Mouse (Mus musculus) limb, embryonic 10.5 days (tissue): ENCODE measurements around the gene Nat10. TPM values are rescaled to one million over a fixed set of nuclear protein-coding genes. Genes with fewer than 3 reads are reported as not detected.

Experiments
- DNase-seq: peaks from one replicate; pipeline ENCODE4 v3.0.0-alpha.2; 2017; ENCODE audit warnings: low spot score
- H3K27ac ChIP-seq: fragments of 300-500 bp; sonication (generic); 2 replicates; pipeline ENCODE4 v1.5.1; 2016; ENCODE audit warnings: mild to moderate bottlenecking
- H3K27me3 ChIP-seq: fragments of 300-500 bp; sonication (generic); 2 replicates; pipeline ENCODE4 v1.6.1; 2016; ENCODE audit warnings: low read depth, mild to moderate bottlenecking; ENCODE audit not compliant: poor library complexity, severe bottlenecking
- H3K36me3 ChIP-seq: fragments of 300-500 bp; sonication (generic); 2 replicates; pipeline ENCODE4 v1.6.1; 2016; ENCODE audit warnings: mild to moderate bottlenecking, moderate library complexity
- H3K4me1 ChIP-seq: fragments of 300-500 bp; sonication (generic); 2 replicates; pipeline ENCODE4 v1.6.1; 2016
- H3K4me3 ChIP-seq: fragments of 300-500 bp; sonication (generic); 2 replicates; pipeline ENCODE4 v1.5.1; 2016; ENCODE audit warnings: mild to moderate bottlenecking, moderate library complexity
- H3K9me3 ChIP-seq: fragments of 300-500 bp; sonication (generic); replicated peaks from 2 replicates; pipeline ENCODE4 v1.6.1; 2016; ENCODE audit warnings: mild to moderate bottlenecking
- WGBS: fragments of 180-500 bp; shearing (Covaris S2); methylation state at CpG from one replicate; pipeline ENCODE4 v1.1.7; 2016; 5-methylcytosine and 5-hydroxymethylcytosine counted together
- polyA plus RNA-seq: library from polyadenylated mRNA; unstranded; fragments of >200 nt; fragmentation: Nextera tagmentation; extraction: Ambion mirVana; gene quantifications from 2 replicates; pipeline ENCODE4 v1.2.1, GENCODE M21; 2016

Gene Nat10
- 34.7 and 43.3 TPM in 2 replicates for polyA plus RNA-seq

GRCm38 (mm10) chr2:103760906-103761716 is at the start of gene Nat10:
Gene Nat10, minus strand, starts transcription at chr2:103761270.
- H3K36me3 ChIP-seq = peaks cover 31% of the 10 kb centered on the region
- H3K27me3 ChIP-seq = no peaks in the 10 kb centered on the region
- peak; percentile 98 for DNase-seq
- H3K4me3 ChIP-seq = peak within 1 kb of the TSS; percentile 83
- peak within 1 kb of the TSS; percentile 78 for H3K27ac ChIP-seq
- peaks cover 15% of the 10 kb centered on the region for H3K4me1 ChIP-seq
- H3K9me3 ChIP-seq = no peaks in the 10 kb centered on the region
- under 1% methylated on average over 47 of the region's 47 CpGs for WGBS

GRCm38 (mm10) chr2:103810412-103810811 is 49.3 kb upstream of the Nat10 start:
- Histone ChIP-seq H3K27ac (no peak overlapping the region), H3K36me3 (no peaks in the 10 kb centered on the region), H3K9me3 (no peaks in the 10 kb centered on the region), H3K27me3 (no peaks in the 10 kb centered on the region), H3K4me3 (no peak overlapping the region), H3K4me1 (no peaks in the 10 kb centered on the region)
- 90% methylated on average over 6 of the region's 6 CpGs for WGBS
- DNase-seq = no peak

- no peak for DNase-seq
- no peaks in the 10 kb centered on the region for H3K9me3 ChIP-seq
- no peaks in the 10 kb centered on the region for H3K27me3 ChIP-seq
- no peak overlapping the region for H3K4me3 ChIP-seq
- no peaks in the 10 kb centered on the region for H3K36me3 ChIP-seq
- no peak overlapping the region for H3K27ac ChIP-seq
- peaks cover 3% of the 10 kb centered on the region; the same call in 1 of the 2 replicates for H3K4me1 ChIP-seq
These were observed 47.4 kb upstream of the Nat10 start for GRCm38 (mm10) chr2:103808466-103808865.

GRCm38 (mm10) chr2:103803770-103804530 is 42.9 kb upstream of the Nat10 start:
- 90% methylated on average over 5 of the region's 5 CpGs for WGBS
- Histone ChIP-seq H3K27ac (no peak overlapping the region), H3K4me3 (no peak overlapping the region), H3K9me3 (no peaks in the 10 kb centered on the region), H3K4me1 (peaks cover 3% of the 10 kb centered on the region; the same call in 1 of the 2 replicates), H3K36me3 (no peaks in the 10 kb centered on the region), H3K27me3 (no peaks in the 10 kb centered on the region)
- no peak for DNase-seq

GRCm38 (mm10) chr2:103802422-103802821 is 41.4 kb upstream of the Nat10 start:
- DNase-seq = no peak
- Histone ChIP-seq H3K4me3 (no peak overlapping the region), H3K27me3 (no peaks in the 10 kb centered on the region), H3K27ac (no peak overlapping the region), H3K9me3 (no peaks in the 10 kb centered on the region), H3K4me1 (peaks cover 15% of the 10 kb centered on the region), H3K36me3 (no peaks in the 10 kb centered on the region)
- WGBS = 88% methylated on average over 1 of the region's 1 CpGs

GRCm38 (mm10) chr2:103797491-103798009 is 36.5 kb upstream of the Nat10 start, which contains the start of gene Caprin1:
Gene Caprin1, minus strand, starts transcription at chr2:103797649.
- no peaks in the 10 kb centered on the region for H3K9me3 ChIP-seq
- H3K36me3 ChIP-seq = peaks cover 28% of the 10 kb centered on the region
- peak within 1 kb of the TSS; percentile 82 for H3K4me3 ChIP-seq
- H3K27me3 ChIP-seq = no peaks in the 10 kb centered on the region
- peak within 1 kb of the TSS; percentile 100 for H3K27ac ChIP-seq
- WGBS = under 1% methylated on average over 31 of the region's 33 CpGs
- H3K4me1 ChIP-seq = peaks cover 24% of the 10 kb centered on the region
- peak; percentile 96 for DNase-seq

- H3K27me3 ChIP-seq = no peaks in the 10 kb centered on the region
- DNase-seq = peak; percentile 92
- H3K36me3 ChIP-seq = peaks cover 34% of the 10 kb centered on the region
- WGBS = under 1% methylated on average over 68 of the region's 72 CpGs
- peaks cover 24% of the 10 kb centered on the region for H3K4me1 ChIP-seq
- no peaks in the 10 kb centered on the region for H3K9me3 ChIP-seq
- H3K4me3 ChIP-seq = peak overlapping the region; percentile 82
- H3K27ac ChIP-seq = peak overlapping the region; percentile 100
These were observed 35.9 kb upstream of the Nat10 start for GRCm38 (mm10) chr2:103796861-103797466.

- Histone ChIP-seq H3K36me3 (peaks cover 40% of the 10 kb centered on the region), H3K4me3 (peak overlapping the region; percentile 82), H3K9me3 (no peaks in the 10 kb centered on the region), H3K27ac (peak overlapping the region; percentile 100), H3K27me3 (no peaks in the 10 kb centered on the region), H3K4me1 (peaks cover 24% of the 10 kb centered on the region)
- WGBS = under 1% methylated on average over 42 of the region's 42 CpGs
- DNase-seq = peak; percentile 83
These were observed 35.3 kb upstream of the Nat10 start for GRCm38 (mm10) chr2:103796211-103796860.

GRCm38 (mm10) chr2:103795843-103796210 is 34.8 kb upstream of the Nat10 start:
- Histone ChIP-seq H3K27me3 (no peaks in the 10 kb centered on the region), H3K36me3 (peaks cover 45% of the 10 kb centered on the region), H3K4me3 (peak overlapping the region; percentile 82), H3K27ac (peak overlapping the region; percentile 100), H3K4me1 (peaks cover 24% of the 10 kb centered on the region), H3K9me3 (no peaks in the 10 kb centered on the region)
- 2% methylated on average over 11 of the region's 11 CpGs for WGBS
- peak; percentile 84 for DNase-seq

GRCm38 (mm10) chr2:103792009-103792408 is 30.9 kb upstream of the Nat10 start:
- WGBS = 96% methylated on average over 1 of the region's 1 CpGs
- Histone ChIP-seq H3K4me1 (peaks cover 12% of the 10 kb centered on the region), H3K27ac (no peak overlapping the region), H3K27me3 (no peaks in the 10 kb centered on the region), H3K9me3 (no peaks in the 10 kb centered on the region), H3K36me3 (peaks cover 82% of the 10 kb centered on the region), H3K4me3 (no peak overlapping the region)
- no peak for DNase-seq

GRCm38 (mm10) chr2:103785735-103786134 is 24.7 kb upstream of the Nat10 start:
- peaks cover 96% of the 10 kb centered on the region for H3K36me3 ChIP-seq
- no peak overlapping the region for H3K4me3 ChIP-seq
- no peaks in the 10 kb centered on the region for H3K4me1 ChIP-seq
- 93% methylated on average over 1 of the region's 1 CpGs for WGBS
- no peaks in the 10 kb centered on the region for H3K27me3 ChIP-seq
- no peak for DNase-seq
- H3K9me3 ChIP-seq = no peaks in the 10 kb centered on the region
- no peak overlapping the region for H3K27ac ChIP-seq

GRCm38 (mm10) chr2:103784621-103785020 is 23.6 kb upstream of the Nat10 start:
- Histone ChIP-seq H3K4me1 (no peaks in the 10 kb centered on the region), H3K27ac (no peak overlapping the region), H3K4me3 (no peak overlapping the region), H3K27me3 (no peaks in the 10 kb centered on the region), H3K36me3 (peaks cover 96% of the 10 kb centered on the region), H3K9me3 (no peaks in the 10 kb centered on the region)
- 95% methylated on average over 4 of the region's 4 CpGs for WGBS
- DNase-seq = no peak
